Comparison of ENCODE assay signal across 8 mouse cellular contexts in genomic region chr3:59870765-59871164, GRCm38 (mm10). TPM values are rescaled to one million over a fixed set of nuclear protein-coding genes. Genes with fewer than 3 reads are reported as not detected.
DNase-seq lines count a peak whose midpoint lies in the region; ATAC-seq and TF ChIP-seq lines count a peak whose summit lies in the region.

No protein-coding gene starts in this region.

- H3K27ac ChIP-seq in embryonic fibroblast, embryonic 13.5 days (ENCODE audit: insufficient read depth, low read length) = no peak overlapping the region
- H3K27ac ChIP-seq in stomach, postnatal 0 days (replicated peaks) = no peak overlapping the region

- 0 out of 2 replicates have a peak, but pooled peaks have one; percentile 6 for TF ChIP-seq CTCF in embryonic fibroblast, embryonic 13.5 days (IDR thresholded peaks at IDR 0.05; ENCODE audit: borderline replicate concordance, insufficient read depth, low read length)
- peak; percentile 88 for TF ChIP-seq CTCF in stomach, postnatal 0 days (IDR thresholded peaks at IDR 0.05; ENCODE audit: low read depth)

- TF ChIP-seq EP300 in stomach, postnatal 0 days (optimal IDR thresholded peaks at IDR 0.05) = no peak

- peak; percentile 15 for DNase-seq in cerebellum, adult 18-20 months
- DNase-seq in cerebellum, adult 11-12 months = no peak
- peak; percentile 50 for DNase-seq in urinary bladder, postnatal 25 days (ENCODE audit: low spot score)
- no peak for DNase-seq in urinary bladder, adult 2 months (ENCODE audit: low spot score)
- DNase-seq in kidney, postnatal 36 days = peak; percentile 44 to 63
- peak; percentile 44 for DNase-seq in mesoderm, embryonic 11.5 days (ENCODE audit: low read depth, low spot score)
- peak; percentile 55 for DNase-seq in stomach, postnatal 0 days (ENCODE audit: low spot score)

- WGBS in stomach, postnatal 0 days = 12% methylated on average over 2 of the region's 2 CpGs

- no peaks in the 10 kb centered on the region for H3K27me3 ChIP-seq in stomach, postnatal 0 days (ENCODE audit: control insufficient read depth, insufficient read depth, low read length)

- ATAC-seq in stomach, postnatal 0 days (ENCODE audit: low FRiP score, low TSS enrichment) = no peak

- H3K4me1 ChIP-seq in embryonic fibroblast, embryonic 13.5 days (ENCODE audit: control insufficient read depth, insufficient read depth, low read length) = no peaks in the 10 kb centered on the region
- no peaks in the 10 kb centered on the region for H3K4me1 ChIP-seq in stomach, postnatal 0 days (replicated peaks; ENCODE audit: control insufficient read depth, insufficient read depth)

- H3K4me2 ChIP-seq in stomach, postnatal 0 days (replicated peaks; ENCODE audit: low read depth) = no peak overlapping the region

- no peaks in the 10 kb centered on the region for H3K36me3 ChIP-seq in stomach, postnatal 0 days (ENCODE audit: control insufficient read depth, insufficient read depth, low read length)

- no peak overlapping the region for H3K4me3 ChIP-seq in embryonic fibroblast, embryonic 13.5 days (ENCODE audit: insufficient read depth, low read length)
- H3K4me3 ChIP-seq in stomach, postnatal 0 days (ENCODE audit: low read depth, low read length) = no peak overlapping the region

- H3K9me3 ChIP-seq in stomach, postnatal 0 days (ENCODE audit: control insufficient read depth, low read length) = no peaks in the 10 kb centered on the region

- no peak for TF ChIP-seq POLR2A in embryonic fibroblast, embryonic 13.5 days (IDR thresholded peaks at IDR 0.05; ENCODE audit: low read depth, low read length)

- H3K9ac ChIP-seq in stomach, postnatal 0 days (ENCODE audit: low read length) = no peak overlapping the region

RNA-seq across cellular contexts. Expression of gene Gm8298, which starts 9.9 kb away (rescaled TPM):
- not detected in 2 replicates for polyA plus RNA-seq in urinary bladder, adult 2 months (2012; rRNA removed)
- polyA plus RNA-seq in embryonic fibroblast, embryonic 13.5 days (2011; ENCODE audit: insufficient read length, low read depth, missing spikeins) = not detected in 2 replicates
- not detected in 2 replicates for polyA plus RNA-seq in stomach, postnatal 0 days (2015; fragmentation: Nextera tagmentation; extraction: Ambion mirVana)

RNA-seq across cellular contexts. Expression of gene C130079G13Rik, which starts 54.2 kb away (rescaled TPM):
- not detected in 2 replicates for polyA plus RNA-seq in urinary bladder, adult 2 months (2012; rRNA removed)
- polyA plus RNA-seq in embryonic fibroblast, embryonic 13.5 days (2011; ENCODE audit: insufficient read length, low read depth, missing spikeins) = not detected in 2 replicates
- polyA plus RNA-seq in stomach, postnatal 0 days (2015; fragmentation: Nextera tagmentation; extraction: Ambion mirVana) = 2.8 and 3.0 TPM in 2 replicates

Comparison
In these comparisons a context has a peak if more than half of its experiments do, and no peak if none do; other contexts are left out.
1. DNase-seq: peak in cerebellum, adult 18-20 months (2 of 2), urinary bladder, postnatal 25 days (single experiment), kidney, postnatal 36 days (2 of 2), mesoderm, embryonic 11.5 days (single experiment) and stomach, postnatal 0 days (single experiment); none in cerebellum, adult 11-12 months (single experiment) and urinary bladder, adult 2 months (single experiment).